Mouse (Mus musculus) layer of hippocampus, postnatal 25 days (tissue): ENCODE measurements around the gene Rhof. TPM values are rescaled to one million over a fixed set of nuclear protein-coding genes. Genes with fewer than 3 reads are reported as not detected.
"Not testable (repeated sequence)": the region's sequence is repeated elsewhere in the genome, so short reads cannot be mapped to it uniquely, and the experiment has no call there.

ENCODE experiments used
- DNase-seq, 2 experiments: peaks; one replicate each; pipeline ENCODE4 v3.0.0; 2022; ENCODE audit warnings: mixed read lengths in 2 of 2, low spot score in 1 of 2; ENCODE audit errors: extremely low spot score in 1 of 2
- total RNA-seq, 2 experiments: library from RNA; stranded (reverse); gene quantifications; 2 replicates each; pipeline ENCODE4 v1.2.3; 2021

Gene Rhof
- total RNA-seq, 2 experiments from 2014 or later, result 47.2 to 48.7 TPM

- DNase-seq, result no peak
Measured at GRCm38 (mm10) chr5:123080041-123080440, 52.5 kb downstream of the Rhof start.

- no peak for DNase-seq
Measured at GRCm38 (mm10) chr5:123079568-123079967, 52.9 kb downstream of the Rhof start.

GRCm38 (mm10) chr5:123076419-123077281, 55.8 kb downstream of the Rhof start:
- peak; percentile 15 to 35 for DNase-seq

- DNase-seq, result peak; percentile 91 to 96
Measured at GRCm38 (mm10) chr5:123075576-123076418, 56.7 kb downstream of the Rhof start.

- DNase-seq, result no peak
Measured at GRCm38 (mm10) chr5:123068714-123069113, 63.8 kb downstream of the Rhof start.

GRCm38 (mm10) chr5:123068115-123068514, 64.4 kb downstream of the Rhof start, which contains the start of gene Tmem120b:
Gene Tmem120b, plus strand, starts transcription at chr5:123068415.
- DNase-seq, result no peak

- DNase-seq, result no peak
Measured at GRCm38 (mm10) chr5:123067395-123067995, 65.0 kb downstream of the Rhof start.

- peak in 1 of 2 experiments; percentile 70 for DNase-seq
Measured at GRCm38 (mm10) chr5:123064207-123064606, 68.3 kb downstream of the Rhof start.

GRCm38 (mm10) chr5:123063141-123063540, 69.4 kb downstream of the Rhof start:
- DNase-seq, result no peak

GRCm38 (mm10) chr5:123061402-123061749, 71.1 kb downstream of the Rhof start:
- not testable (repeated sequence) for DNase-seq

GRCm38 (mm10) chr5:123060706-123061401, 71.6 kb downstream of the Rhof start:
- DNase-seq, result no peak

- no peak for DNase-seq
Measured at GRCm38 (mm10) chr5:123059757-123060520, 72.6 kb downstream of the Rhof start.

- DNase-seq, result no peak
Measured at GRCm38 (mm10) chr5:123058251-123059102, 74.0 kb downstream of the Rhof start.

GRCm38 (mm10) chr5:123057366-123058250, 74.9 kb downstream of the Rhof start:
- peak; percentile 93 to 94 for DNase-seq
